Mouse (Mus musculus) hindbrain, embryonic 11.5 days (tissue): Measurements from ENCODE around the gene 2310061I04Rik. TPM values are rescaled to one million over a fixed set of nuclear protein-coding genes. Genes with fewer than 3 reads are reported as not detected.
A peak's percentile ranks its signal among the peaks of the same experiment; 100 is the strongest.

Source experiments
- ATAC-seq: fragments of 200-750 bp; cut with Nextera tagmentation; 2 replicates; pipeline ENCODE4 v1.8.0; 2017; ENCODE audit warnings: mild to moderate bottlenecking, moderate TSS enrichment, moderate library complexity; ENCODE audit not compliant: low FRiP score
- DNase-seq: peaks from one replicate; pipeline ENCODE4 v3.0.0-alpha.2; 2015; ENCODE audit warnings: low spot score
- H3K27ac ChIP-seq: fragments of 300-500 bp; sonication (generic); 2 replicates; pipeline ENCODE4 v1.5.1; 2014; ENCODE audit warnings: mild to moderate bottlenecking, low read depth, low read length
- H3K27me3 ChIP-seq: fragments of 300-500 bp; sonication (generic); 2 replicates; pipeline ENCODE4 v1.6.1; 2014; ENCODE audit warnings: mild to moderate bottlenecking, low read length, moderate library complexity, mixed read lengths; ENCODE audit not compliant: control insufficient read depth, insufficient read depth
- H3K36me3 ChIP-seq: fragments of 300-500 bp; sonication (generic); 2 replicates; pipeline ENCODE4 v1.6.1; 2014; ENCODE audit warnings: mild to moderate bottlenecking, low read length, moderate library complexity, mixed read lengths; ENCODE audit not compliant: control insufficient read depth, insufficient read depth
- H3K4me1 ChIP-seq: fragments of 300-500 bp; sonication (generic); replicated peaks from 2 replicates; pipeline ENCODE4 v1.6.1; 2014; ENCODE audit warnings: low read length, mixed read lengths; ENCODE audit not compliant: control insufficient read depth, insufficient read depth
- H3K4me2 ChIP-seq: fragments of 300-500 bp; sonication (generic); replicated peaks from 2 replicates; pipeline ENCODE4 v1.6.1; 2014; ENCODE audit warnings: mild to moderate bottlenecking, low read depth, low read length
- H3K4me3 ChIP-seq: fragments of 300-500 bp; sonication (generic); 2 replicates; pipeline ENCODE4 v1.5.1; 2014; ENCODE audit warnings: low read depth, low read length
- H3K9ac ChIP-seq: fragments of 300-500 bp; sonication (generic); 2 replicates; pipeline ENCODE4 v1.6.1; 2014; ENCODE audit warnings: low read depth, low read length
- H3K9me3 ChIP-seq: fragments of 300-500 bp; sonication (generic); 2 replicates; pipeline ENCODE4 v1.6.1; 2016; ENCODE audit warnings: low read length; ENCODE audit not compliant: control insufficient read depth
- WGBS: fragments of 180-500 bp; shearing (Covaris S2); extraction: QIAGEN DNeasy Blood & Tissue Kit; methylation state at CpG from one replicate; pipeline ENCODE4 v1.1.7; 2014; 5-methylcytosine and 5-hydroxymethylcytosine counted together
- polyA plus RNA-seq: library from polyadenylated mRNA; unstranded; fragments of >200 nt; fragmentation: Nextera tagmentation; extraction: Ambion mirVana; gene quantifications from 2 replicates; pipeline ENCODE4 v1.2.1, GENCODE M21; 2014

Gene 2310061I04Rik
- polyA plus RNA-seq, 1 experiment from 2014 or later = 25.2 TPM

GRCm38 (mm10) chr17:35909186-35909918, 12.1 kb upstream of the 2310061I04Rik start:
- 24% methylated on average over 20 of the region's 20 CpGs for WGBS
- H3K36me3 ChIP-seq = no peaks in the 10 kb centered on the region
- no peaks in the 10 kb centered on the region for H3K9me3 ChIP-seq
- no peaks in the 10 kb centered on the region for H3K27me3 ChIP-seq
- peak overlapping the region; percentile 62 for H3K27ac ChIP-seq
- peak overlapping the region; percentile 74 for H3K4me3 ChIP-seq
- no peaks in the 10 kb centered on the region for H3K4me1 ChIP-seq
- H3K4me2 ChIP-seq = peak overlapping the region; percentile 78
- ATAC-seq = peak; percentile 58
- H3K9ac ChIP-seq = peak overlapping the region; percentile 79
- no peak for DNase-seq

GRCm38 (mm10) chr17:35907609-35908008, 10.4 kb upstream of the 2310061I04Rik start:
- DNase-seq = no peak
- no peaks in the 10 kb centered on the region for H3K27me3 ChIP-seq
- 87% methylated on average over 2 of the region's 2 CpGs for WGBS
- H3K27ac ChIP-seq = no peak overlapping the region
- no peak for ATAC-seq
- H3K4me1 ChIP-seq = no peaks in the 10 kb centered on the region
- no peak overlapping the region for H3K9ac ChIP-seq
- H3K4me3 ChIP-seq = no peak overlapping the region
- H3K9me3 ChIP-seq = no peaks in the 10 kb centered on the region
- H3K36me3 ChIP-seq = peaks cover 4% of the 10 kb centered on the region; the same call in 1 of the 2 replicates
- no peak overlapping the region for H3K4me2 ChIP-seq

- Histone ChIP-seq H3K27ac (no peak overlapping the region), H3K4me1 (no peaks in the 10 kb centered on the region), H3K9ac (no peak overlapping the region), H3K4me2 (no peak overlapping the region), H3K36me3 (peaks cover 4% of the 10 kb centered on the region; the same call in 1 of the 2 replicates), H3K4me3 (no peak overlapping the region), H3K9me3 (no peaks in the 10 kb centered on the region), H3K27me3 (no peaks in the 10 kb centered on the region)
- ATAC-seq (no peak), DNase-seq (no peak)
- WGBS = 97% methylated on average over 1 of the region's 1 CpGs
Measured at GRCm38 (mm10) chr17:35905587-35905986, 8.4 kb upstream of the 2310061I04Rik start.

- DNase-seq (no peak), ATAC-seq (no peak)
- Histone ChIP-seq H3K27me3 (no peaks in the 10 kb centered on the region), H3K36me3 (peaks cover 4% of the 10 kb centered on the region; the same call in 1 of the 2 replicates), H3K4me3 (no peak overlapping the region), H3K9ac (no peak overlapping the region), H3K4me2 (no peak overlapping the region), H3K27ac (no peak overlapping the region), H3K4me1 (no peaks in the 10 kb centered on the region), H3K9me3 (no peaks in the 10 kb centered on the region)
- WGBS = 91% methylated on average over 4 of the region's 4 CpGs
Measured at GRCm38 (mm10) chr17:35903992-35904355, 6.7 kb upstream of the 2310061I04Rik start.

GRCm38 (mm10) chr17:35903343-35903991, 6.2 kb upstream of the 2310061I04Rik start:
- no peak for ATAC-seq

GRCm38 (mm10) chr17:35900636-35901035, 3.4 kb upstream of the 2310061I04Rik start:
- Histone ChIP-seq H3K4me2 (no peak overlapping the region), H3K4me3 (no peak overlapping the region), H3K9ac (no peak overlapping the region), H3K9me3 (no peaks in the 10 kb centered on the region), H3K27me3 (no peaks in the 10 kb centered on the region), H3K36me3 (peaks cover 4% of the 10 kb centered on the region; the same call in 1 of the 2 replicates), H3K4me1 (peaks cover 3% of the 10 kb centered on the region; the same call in 1 of the 2 replicates), H3K27ac (no peak overlapping the region)
- DNase-seq = no peak
- WGBS = 91% methylated on average over 3 of the region's 3 CpGs
- no peak for ATAC-seq

More at GRCm38 (mm10) chr17:35903343-35903991, 6.2 kb upstream of the 2310061I04Rik start:
- no peak overlapping the region for H3K4me2 ChIP-seq
- DNase-seq = no peak
- peaks cover 4% of the 10 kb centered on the region; the same call in 1 of the 2 replicates for H3K36me3 ChIP-seq
- WGBS = 93% methylated on average over 9 of the region's 9 CpGs
- no peak overlapping the region for H3K4me3 ChIP-seq
- no peaks in the 10 kb centered on the region for H3K27me3 ChIP-seq
- H3K4me1 ChIP-seq = no peaks in the 10 kb centered on the region
- H3K9me3 ChIP-seq = no peaks in the 10 kb centered on the region
- H3K27ac ChIP-seq = no peak overlapping the region
- H3K9ac ChIP-seq = no peak overlapping the region

GRCm38 (mm10) chr17:35897644-35898573, 678 bp upstream of the 2310061I04Rik start:
- H3K4me1 ChIP-seq = peaks cover 3% of the 10 kb centered on the region; the same call in 1 of the 2 replicates
- ATAC-seq (peak; percentile 56), DNase-seq (no peak)
- H3K4me2 ChIP-seq = peak overlapping the region; percentile 19; the same call in 1 of the 2 replicates
- peak overlapping the region; percentile 84; the same call in 1 of the 2 replicates for H3K9ac ChIP-seq
- 46% methylated on average over 23 of the region's 23 CpGs for WGBS
- peak overlapping the region; percentile 78; the same call in 1 of the 2 replicates for H3K4me3 ChIP-seq
- no peaks in the 10 kb centered on the region; the same call in 1 of the 2 replicates for H3K36me3 ChIP-seq
- no peaks in the 10 kb centered on the region for H3K27me3 ChIP-seq
- no peaks in the 10 kb centered on the region for H3K9me3 ChIP-seq
- peak overlapping the region; percentile 47; the same call in 1 of the 2 replicates for H3K27ac ChIP-seq

- no peak overlapping the region for H3K27ac ChIP-seq
- peaks cover 12% of the 10 kb centered on the region; the same call in 1 of the 2 replicates for H3K36me3 ChIP-seq
- no peak for DNase-seq
- WGBS = 94% methylated on average over 10 of the region's 17 CpGs
- H3K4me2 ChIP-seq = no peak overlapping the region
- H3K4me3 ChIP-seq = no peak overlapping the region
- H3K27me3 ChIP-seq = no peaks in the 10 kb centered on the region
- no peaks in the 10 kb centered on the region for H3K4me1 ChIP-seq
- H3K9ac ChIP-seq = no peak overlapping the region
- no peaks in the 10 kb centered on the region for H3K9me3 ChIP-seq
- ATAC-seq = no peak
Measured at GRCm38 (mm10) chr17:35887725-35888124, 9.5 kb downstream of the 2310061I04Rik start.
